Mouse (Mus musculus): Measurements from ENCODE around the gene Oas1h.
"Not testable (repeated sequence)": the region's sequence is repeated elsewhere in the genome, so short reads cannot be mapped to it uniquely, and the experiment has no call there.

Oas1h gene

DNA sequence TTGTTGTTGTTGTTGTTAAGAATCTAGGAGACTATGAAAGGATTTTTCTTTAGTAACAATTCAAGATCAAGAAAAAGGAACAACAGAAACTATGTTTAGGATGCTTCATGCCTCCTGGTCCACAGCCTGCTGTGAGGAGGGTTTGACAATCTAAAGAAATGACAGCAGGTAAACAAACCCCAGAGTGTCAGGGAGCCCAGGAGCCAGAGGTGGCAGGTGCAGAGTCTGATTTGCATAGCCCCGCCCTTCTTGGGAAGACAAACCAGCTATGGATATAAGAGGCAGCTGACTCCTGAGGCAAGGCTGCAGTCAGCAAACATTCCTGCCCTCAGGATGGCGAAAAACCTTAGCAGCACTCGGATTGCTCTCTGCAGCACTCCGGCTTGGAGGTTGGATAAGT is at the start of gene Oas1h:
Oas1h (plus strand) TSS at position 301 of the 400 bp plus-strand sequence.
- DNase-seq (ENCODE audit: low spot score in 2 of 2) = no peak

GRCm38 (mm10) chr5:120811951-120812819 is 49.0 kb upstream of the Oas1h start, which contains the start of gene Oas1c:
TSS of gene Oas1c (minus strand) at chr5:120812514.
- DNase-seq (ENCODE audit: low spot score in 2 of 2) = peak; percentile 84 to 88

DNA sequence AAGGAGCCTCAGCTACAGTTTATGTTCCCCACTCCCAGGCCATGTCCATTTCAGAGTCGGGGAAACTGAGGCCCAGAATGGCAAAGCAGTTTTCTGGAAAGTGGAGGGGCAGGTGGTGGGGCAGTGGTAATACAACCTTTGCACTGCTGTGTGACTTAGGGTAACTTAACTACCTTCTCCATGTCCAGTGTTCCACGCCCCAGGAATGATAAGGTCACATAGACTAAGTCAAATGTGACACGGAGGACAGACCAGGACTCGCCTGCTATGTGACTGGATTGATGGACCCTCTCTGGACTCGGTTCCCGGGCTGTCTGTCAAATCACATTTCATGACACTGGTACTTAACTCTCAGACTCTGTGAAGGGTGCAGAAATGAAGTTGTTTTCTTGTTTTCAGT is 48.2 kb upstream of the Oas1h start:
- no peak for DNase-seq (ENCODE audit: low spot score in 2 of 2)

DNA sequence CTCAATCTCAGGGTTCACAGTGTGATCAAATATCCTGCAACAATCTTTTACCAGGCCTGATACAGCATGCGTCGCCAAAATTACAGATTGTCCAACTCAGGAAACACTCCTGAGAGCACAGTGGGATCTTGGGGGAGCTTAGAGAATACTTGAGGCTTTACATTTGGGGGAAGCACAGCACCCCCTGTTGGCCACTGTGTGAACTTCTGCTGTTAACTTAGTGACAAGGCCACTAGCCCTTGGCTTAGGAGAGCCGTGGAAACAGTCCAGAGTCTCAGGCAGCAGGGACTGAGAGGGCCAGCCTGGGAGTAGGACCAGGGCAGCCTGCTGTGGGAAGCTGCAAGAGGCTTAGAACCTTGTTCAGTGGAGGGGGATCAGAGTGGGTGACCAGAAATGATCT is 45.3 kb upstream of the Oas1h start:
- DNase-seq (ENCODE audit: low spot score in 2 of 2) = no peak

DNA sequence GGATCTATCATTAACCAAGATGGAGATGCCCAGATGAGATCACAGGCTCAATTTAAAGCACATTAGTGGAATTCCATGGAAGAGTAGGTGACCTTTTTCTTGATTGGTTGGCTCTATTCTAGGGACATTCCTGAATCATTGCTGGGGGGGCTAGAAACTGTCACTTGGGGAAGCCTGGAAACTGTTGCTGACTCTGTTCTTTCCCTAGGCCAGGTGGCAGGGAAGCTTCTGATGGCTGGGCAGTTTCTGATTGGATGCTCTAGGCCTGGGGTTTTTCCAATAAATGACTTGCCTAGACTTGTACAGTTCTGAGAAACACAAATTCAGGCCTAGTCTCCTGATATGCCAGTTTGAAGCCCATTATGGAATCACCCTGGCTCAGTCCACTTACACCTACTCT is 42.2 kb upstream of the Oas1h start:
- no peak for DNase-seq (ENCODE audit: low spot score in 2 of 2)

DNA sequence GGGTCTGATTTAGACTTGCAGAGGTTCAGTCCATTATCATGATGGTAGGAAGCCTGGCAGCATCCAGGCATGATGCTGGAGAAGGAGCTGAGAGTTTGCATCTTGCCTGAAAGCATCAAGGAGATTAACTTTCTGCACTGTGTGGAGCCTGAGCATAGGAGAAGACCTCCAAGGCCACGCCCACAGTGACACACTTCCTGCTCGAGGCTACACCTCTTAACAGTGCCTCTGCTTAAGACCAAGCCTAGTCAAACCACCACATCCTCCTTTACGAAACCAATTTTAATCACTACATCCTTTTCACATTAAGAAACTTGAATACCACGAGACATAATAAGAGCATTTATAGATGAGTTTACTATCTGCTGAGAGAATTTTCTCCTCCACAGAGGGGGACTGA is 30.2 kb upstream of the Oas1h start:
- DNase-seq (ENCODE audit: low spot score in 2 of 2) = no peak

DNA sequence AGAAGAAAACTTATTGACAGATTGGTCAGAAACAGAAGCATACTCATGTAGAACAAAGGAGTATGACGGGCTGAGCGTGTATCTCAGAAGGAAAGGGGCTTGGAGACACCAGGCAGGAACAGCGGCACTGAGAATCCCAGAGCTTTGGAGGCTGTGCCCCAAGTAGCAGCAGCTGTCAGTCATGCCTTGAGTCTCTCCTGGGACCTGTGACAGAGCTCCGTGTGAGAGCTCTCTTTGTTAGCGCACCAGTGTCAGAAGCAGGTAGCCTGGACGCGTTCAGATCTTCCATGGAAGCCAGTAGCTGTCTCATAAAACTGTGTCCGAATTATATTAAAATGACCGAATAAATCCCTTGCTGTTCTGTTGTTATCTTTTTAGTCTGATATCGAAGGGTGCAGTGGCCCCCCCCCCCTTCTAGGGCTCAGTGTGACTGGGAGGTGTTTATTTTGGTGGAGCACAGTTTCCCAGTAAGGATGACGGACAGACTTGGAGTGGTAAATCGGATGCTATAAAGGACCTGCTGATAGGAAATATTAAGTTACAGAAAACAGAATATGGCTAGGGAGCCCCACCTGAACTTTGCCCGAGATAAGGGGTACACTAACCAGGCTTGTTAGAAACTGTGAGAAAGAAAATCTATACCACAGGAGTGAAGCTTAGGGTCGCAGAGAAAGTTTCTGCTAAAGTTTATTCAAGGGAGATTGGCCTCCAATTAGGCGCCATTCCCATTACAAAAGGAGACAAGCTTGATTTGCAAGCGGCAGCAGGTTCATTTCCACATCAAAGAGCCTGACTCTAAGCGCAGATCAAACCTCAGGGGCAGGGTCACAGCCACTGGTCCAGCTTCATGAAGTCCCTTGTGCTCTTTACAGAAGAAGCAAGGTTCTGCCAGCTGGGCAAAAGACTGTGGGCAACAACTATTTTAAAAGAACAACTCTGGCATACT is 27.6 kb upstream of the Oas1h start:
- no peak for DNase-seq (ENCODE audit: low spot score in 2 of 2)

DNA sequence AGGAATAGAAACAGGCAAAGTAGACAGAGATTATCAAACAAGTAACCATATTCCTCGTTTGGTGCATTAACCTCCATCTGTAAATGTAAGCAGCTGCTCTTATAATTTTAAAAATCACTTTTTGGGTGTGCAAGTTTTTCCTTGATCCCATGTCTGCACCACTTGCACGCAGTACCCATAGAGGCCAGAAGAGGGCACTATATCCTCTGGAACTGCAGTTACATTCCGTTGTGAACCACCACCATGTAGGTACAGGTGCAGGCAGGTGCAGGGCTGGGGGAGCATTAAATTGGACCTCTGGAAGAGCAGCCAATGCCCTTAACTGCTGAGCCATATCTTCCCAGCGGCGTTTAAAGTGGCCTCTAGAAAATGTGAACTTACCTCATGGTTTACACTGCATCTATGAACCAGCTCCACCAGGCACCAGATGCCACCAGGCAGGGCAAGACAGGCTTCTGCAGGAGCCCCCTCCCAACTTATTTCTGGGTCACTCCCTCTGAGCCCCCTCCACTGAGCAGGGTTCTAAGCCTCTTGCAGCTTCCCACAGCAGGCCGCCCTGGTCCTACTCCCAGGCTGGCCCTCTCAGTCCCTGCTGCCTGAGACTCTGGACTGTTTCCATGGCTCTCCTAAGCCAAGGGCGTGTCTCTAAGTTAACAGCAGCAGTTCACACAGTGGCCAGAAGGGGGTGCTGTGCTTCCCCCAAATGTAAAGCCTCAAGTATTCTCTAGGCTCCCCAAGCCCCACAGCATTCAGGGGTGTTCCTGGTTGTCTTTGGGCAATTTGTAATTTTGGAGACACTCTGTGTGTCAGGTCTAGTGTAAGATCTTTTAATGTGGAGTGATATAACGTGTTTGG is 24.3 kb upstream of the Oas1h start:
- peak; percentile 34 to 39 for DNase-seq (ENCODE audit: low spot score in 2 of 2)

DNA sequence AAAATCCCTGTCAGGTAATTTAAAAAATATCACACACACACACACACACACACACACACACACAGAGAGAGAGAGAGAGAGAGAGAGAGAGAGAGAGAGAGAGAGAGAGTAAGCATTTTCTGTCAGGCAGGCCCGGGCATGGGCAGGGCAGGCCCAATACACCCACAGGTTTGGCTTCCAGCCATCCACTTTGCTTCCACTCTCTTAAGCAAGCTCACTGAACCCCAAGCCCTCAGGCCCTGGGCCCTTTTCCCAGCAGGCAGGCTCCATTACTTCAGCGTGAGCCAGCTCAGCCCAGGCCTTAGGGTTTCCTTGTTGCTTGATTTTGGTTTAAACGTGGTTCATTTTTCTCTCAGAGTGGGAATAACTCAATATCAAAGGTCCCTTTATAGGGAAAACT is 16.5 kb upstream of the Oas1h start:
- peak; percentile 43 to 52 for DNase-seq (ENCODE audit: low spot score in 2 of 2)

DNA sequence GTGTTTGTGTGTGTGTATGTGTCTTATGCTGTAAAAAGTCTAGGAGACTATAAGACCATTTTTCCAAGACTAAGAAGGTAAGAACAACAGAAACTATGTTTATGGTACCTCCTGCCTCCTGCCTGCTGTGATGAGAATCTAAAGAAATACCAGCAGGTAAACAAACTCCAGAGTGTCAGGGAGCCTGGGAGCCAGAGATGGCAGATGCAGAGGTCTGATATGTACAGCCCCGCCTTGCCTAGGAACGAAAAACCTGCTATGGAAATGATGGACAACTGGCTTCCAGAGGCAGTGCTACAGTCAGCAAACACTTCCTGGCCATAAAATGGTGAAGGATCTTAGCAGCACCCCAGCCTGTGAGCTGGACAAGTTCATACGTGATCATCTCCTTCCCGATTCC is 14.2 kb upstream of the Oas1h start, which contains the start of gene Oas1f:
Oas1f (plus strand) TSS at position 301 of the 400 bp plus-strand sequence.
- DNase-seq (ENCODE audit: low spot score in 2 of 2) = no peak

DNA sequence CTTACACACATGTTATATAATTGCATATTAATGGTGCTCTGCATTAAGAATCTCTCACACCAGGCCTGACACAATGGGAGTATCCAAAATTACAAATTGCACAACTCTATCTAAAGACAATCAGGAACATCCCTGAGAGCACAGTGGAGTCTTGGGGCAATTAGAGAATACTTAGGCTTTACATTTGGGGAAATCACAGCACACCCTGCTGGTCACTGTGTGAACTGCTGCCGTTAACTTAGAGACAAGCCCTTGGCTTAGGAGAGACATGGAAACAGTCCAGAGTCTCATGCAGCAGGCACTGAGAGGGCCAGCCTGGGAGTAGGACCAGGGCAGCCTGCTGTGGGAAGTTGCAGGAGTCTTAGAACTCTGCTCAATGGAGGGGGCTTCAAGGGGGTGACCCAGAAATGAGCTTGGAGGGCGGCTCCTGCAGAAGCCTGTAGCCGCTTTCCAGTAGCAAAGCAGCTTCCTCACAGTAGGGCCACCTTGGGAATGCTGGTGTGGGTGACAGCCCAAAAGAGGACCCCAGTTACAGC is 11.6 kb upstream of the Oas1h start:
- peak in 1 of 2 experiments; percentile 41 for DNase-seq (ENCODE audit: low spot score in 2 of 2)

GRCm38 (mm10) chr5:120859241-120859640 is 2.0 kb upstream of the Oas1h start:
- DNase-seq (ENCODE audit: low spot score in 2 of 2) = peak; percentile 22 to 42

- DNase-seq (ENCODE audit: low spot score in 2 of 2) = no peak
These were observed 4.2 kb downstream of the Oas1h start for GRCm38 (mm10) chr5:120865336-120865860.

DNA sequence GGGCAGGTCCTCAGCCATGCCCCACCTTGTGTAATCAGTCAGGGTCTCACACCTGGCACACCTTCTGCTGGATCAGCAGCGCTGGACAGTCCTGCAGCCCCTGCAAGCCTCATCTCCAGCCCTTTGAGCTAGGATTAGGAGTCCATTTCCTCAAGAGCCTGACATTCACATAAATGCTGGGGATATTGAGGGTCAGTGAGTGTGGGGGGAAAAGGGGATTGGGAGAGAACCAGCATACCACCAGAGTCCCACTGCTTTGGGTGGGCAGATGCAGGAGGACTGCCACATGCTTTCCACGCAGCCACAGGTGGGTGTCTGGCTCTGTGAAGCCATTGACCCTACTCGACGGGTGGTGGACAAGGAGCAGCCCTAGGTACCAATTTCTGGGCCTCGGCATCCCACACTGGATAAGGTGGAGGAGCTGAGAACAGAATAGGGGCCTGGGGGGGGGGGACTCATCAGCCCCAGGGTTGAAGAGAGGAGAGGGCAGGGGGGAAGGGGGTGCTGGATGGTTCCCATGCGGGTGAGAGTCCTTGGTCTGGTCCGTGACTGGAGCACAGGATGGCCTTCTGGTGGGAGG is 8.3 kb downstream of the Oas1h start:
- DNase-seq (ENCODE audit: low spot score in 2 of 2) = no peak

GRCm38 (mm10) chr5:120870081-120870480 is 8.9 kb downstream of the Oas1h start:
- no peak for DNase-seq (ENCODE audit: low spot score in 2 of 2)

DNA sequence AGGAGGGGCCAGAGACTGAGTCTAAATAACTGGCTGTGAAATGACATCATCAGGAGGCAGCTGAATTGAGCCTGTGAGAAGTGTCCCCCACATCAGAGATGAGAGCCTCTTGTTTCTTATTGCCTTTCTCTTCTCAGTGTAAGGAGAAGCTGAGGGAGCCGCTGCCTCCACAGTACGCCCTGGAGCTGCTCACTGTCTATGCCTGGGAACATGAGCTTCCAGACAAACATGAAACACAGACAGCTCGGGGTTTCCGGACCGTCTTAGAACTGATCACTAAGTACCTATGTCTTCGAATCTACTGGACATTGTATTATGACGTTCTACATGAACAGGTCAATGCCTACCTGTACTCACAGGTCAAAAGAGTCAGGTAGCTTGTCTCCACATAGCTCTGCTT is 9.6 kb downstream of the Oas1h start:
- no peak for DNase-seq (ENCODE audit: low spot score in 2 of 2)

DNA sequence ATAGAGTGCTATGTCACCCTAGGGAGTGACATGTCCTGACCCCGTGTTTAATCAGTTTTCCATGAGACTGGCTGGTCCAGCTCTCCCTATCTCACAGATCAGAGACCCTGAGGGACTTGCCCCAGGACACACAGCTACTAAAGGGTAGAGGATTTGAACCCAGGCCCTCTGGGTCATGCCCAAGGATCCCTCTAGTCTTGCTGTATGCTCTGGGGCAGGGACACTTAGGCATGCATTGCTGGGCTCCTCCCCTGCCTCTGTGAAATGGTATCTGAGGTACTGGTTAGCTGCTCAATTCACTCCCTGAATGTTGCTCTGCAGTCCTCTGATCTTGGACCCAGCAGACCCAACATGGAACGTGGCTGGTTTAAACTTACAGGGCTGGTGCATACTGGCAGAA is 10.2 kb downstream of the Oas1h start:
- DNase-seq (ENCODE audit: low spot score in 2 of 2) = no peak

DNA sequence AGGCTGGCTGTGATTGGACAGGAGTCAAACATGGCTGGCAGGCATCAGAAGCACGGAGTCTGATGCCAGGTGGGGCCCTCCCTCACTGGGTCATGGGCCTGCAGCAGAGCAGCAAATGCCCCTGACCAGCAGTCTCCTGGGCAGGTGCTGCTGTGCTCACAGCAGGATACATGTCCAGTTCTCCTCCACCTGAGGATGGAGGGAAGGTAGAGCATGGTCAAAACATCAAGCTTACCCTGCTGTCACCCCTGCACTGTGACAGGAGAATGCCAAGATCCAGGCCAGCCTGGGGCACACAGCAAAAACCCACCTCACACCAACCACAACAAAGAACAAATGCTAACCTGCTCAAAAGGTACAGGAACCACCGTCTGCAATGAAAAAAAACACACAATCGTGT is 15.6 kb downstream of the Oas1h start:
- DNase-seq (ENCODE audit: low spot score in 2 of 2) = not testable (repeated sequence)

- not testable (repeated sequence) for DNase-seq (ENCODE audit: low spot score in 2 of 2)
These were observed 16.2 kb downstream of the Oas1h start for GRCm38 (mm10) chr5:120877407-120877806.

DNA sequence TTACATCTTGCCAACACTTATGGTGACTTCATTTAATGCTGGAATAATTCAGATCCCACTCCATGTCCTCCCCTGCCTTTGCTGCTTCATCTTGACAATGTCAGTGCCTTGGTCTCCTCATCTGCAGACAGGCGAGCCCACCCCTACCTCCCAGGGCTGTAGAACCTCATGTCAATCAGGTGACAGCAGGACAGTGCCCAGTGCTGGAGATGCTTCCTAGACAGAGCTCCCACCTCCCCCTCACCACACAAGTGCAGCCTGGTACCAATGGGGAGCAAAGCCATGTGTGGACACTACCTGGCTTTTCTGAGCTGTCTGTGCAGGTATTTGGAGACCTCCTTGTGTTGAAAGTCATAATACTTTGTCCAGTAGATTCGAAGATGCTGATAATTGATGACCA is 17.6 kb downstream of the Oas1h start:
- peak in 1 of 2 experiments; percentile 9 for DNase-seq (ENCODE audit: low spot score in 2 of 2)

Data from right cerebral cortex, postnatal 10 days (tissue).